Mouse (Mus musculus): ENCODE data around the gene Snx7. TPM values are rescaled to one million over a fixed set of nuclear protein-coding genes. Genes with fewer than 3 reads are reported as not detected.
A peak's percentile ranks its signal among the peaks of the same experiment; 100 is the strongest.

Snx7 gene
- total RNA-seq, 2 experiments from 2014 or later, result 13.9 to 14.1 TPM

- peak in 1 of 2 experiments; percentile 17 for DNase-seq (ENCODE audit: low spot score in 2 of 2)
Measured at GRCm38 (mm10) chr3:117823218-117823617, 45.5 kb downstream of the Snx7 start.

GRCm38 (mm10) chr3:117817635-117818034, 51.1 kb downstream of the Snx7 start:
- DNase-seq (ENCODE audit: low spot score in 2 of 2), result no peak

GRCm38 (mm10) chr3:117814218-117814617, 54.5 kb downstream of the Snx7 start:
- no peak for DNase-seq (ENCODE audit: low spot score in 2 of 2)

GRCm38 (mm10) chr3:117812135-117812534, 56.6 kb downstream of the Snx7 start:
- no peak for DNase-seq (ENCODE audit: low spot score in 2 of 2)

GRCm38 (mm10) chr3:117805782-117806181, 63.0 kb downstream of the Snx7 start:
- DNase-seq (ENCODE audit: low spot score in 2 of 2), result no peak

GRCm38 (mm10) chr3:117794501-117794900, 74.2 kb downstream of the Snx7 start:
- DNase-seq (ENCODE audit: low spot score in 2 of 2), result no peak

GRCm38 (mm10) chr3:117791951-117792350, 76.8 kb downstream of the Snx7 start:
- DNase-seq (ENCODE audit: low spot score in 2 of 2), result no peak

GRCm38 (mm10) chr3:117791273-117791672, 77.5 kb downstream of the Snx7 start:
- no peak for DNase-seq (ENCODE audit: low spot score in 2 of 2)

- peak; percentile 42 to 89 for DNase-seq (ENCODE audit: low spot score in 2 of 2)
Measured at GRCm38 (mm10) chr3:117788800-117789693, 79.7 kb downstream of the Snx7 start.

- DNase-seq (ENCODE audit: low spot score in 2 of 2), result no peak
Measured at GRCm38 (mm10) chr3:117787247-117787646, 81.5 kb downstream of the Snx7 start.

- peak in 1 of 2 experiments; percentile 12 for DNase-seq (ENCODE audit: low spot score in 2 of 2)
Measured at GRCm38 (mm10) chr3:117752151-117752757, 116.5 kb downstream of the Snx7 start.

GRCm38 (mm10) chr3:117751665-117752064, 117.1 kb downstream of the Snx7 start:
- DNase-seq (ENCODE audit: low spot score in 2 of 2), result no peak

- no peak for DNase-seq (ENCODE audit: low spot score in 2 of 2)
Measured at GRCm38 (mm10) chr3:117749256-117749655, 119.5 kb downstream of the Snx7 start.

- no peak for DNase-seq (ENCODE audit: low spot score in 2 of 2)
Measured at GRCm38 (mm10) chr3:117739760-117740159, 129.0 kb downstream of the Snx7 start.

GRCm38 (mm10) chr3:117732661-117733060, 136.1 kb downstream of the Snx7 start:
- no peak for DNase-seq (ENCODE audit: low spot score in 2 of 2)

Small RNA genes within 50 kb of the gene (microRNA-seq; reads per million reads assigned to microRNA genes)
- 0 reads per million in 2 experiments for gene Gm24811

All from layer of hippocampus, adult 18-20 months (tissue).